Mouse (Mus musculus): ENCODE measurements at regions not wholly inside any gene's neighbourhood (a gene's known extent, or its start where the extent isn't known, plus 50 kb on each side); places are given as distances from the start of the nearest gene placed in this dataset.

DNA sequence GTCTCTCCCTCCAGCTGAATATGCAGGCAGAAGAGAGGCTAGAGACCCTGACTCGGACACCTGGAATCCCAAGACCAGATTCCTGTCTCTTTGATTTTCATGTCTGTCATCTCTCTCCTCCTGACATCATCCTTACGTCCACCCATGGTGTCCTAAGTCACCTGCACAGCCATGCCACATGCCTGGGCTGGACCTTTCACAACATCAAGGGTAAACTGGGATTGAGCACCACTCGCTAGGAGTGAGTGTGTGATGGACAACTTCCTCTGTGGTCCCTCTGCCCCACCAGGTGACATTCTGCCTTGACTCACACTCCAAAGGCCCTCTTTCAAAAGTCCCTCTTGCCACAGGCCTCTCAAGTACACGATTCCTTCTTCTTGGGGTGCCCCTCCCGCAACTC, 244.1 kb downstream of the Bcl11b start:
- DNase-seq (ENCODE audit: low spot score), result no peak

DNA sequence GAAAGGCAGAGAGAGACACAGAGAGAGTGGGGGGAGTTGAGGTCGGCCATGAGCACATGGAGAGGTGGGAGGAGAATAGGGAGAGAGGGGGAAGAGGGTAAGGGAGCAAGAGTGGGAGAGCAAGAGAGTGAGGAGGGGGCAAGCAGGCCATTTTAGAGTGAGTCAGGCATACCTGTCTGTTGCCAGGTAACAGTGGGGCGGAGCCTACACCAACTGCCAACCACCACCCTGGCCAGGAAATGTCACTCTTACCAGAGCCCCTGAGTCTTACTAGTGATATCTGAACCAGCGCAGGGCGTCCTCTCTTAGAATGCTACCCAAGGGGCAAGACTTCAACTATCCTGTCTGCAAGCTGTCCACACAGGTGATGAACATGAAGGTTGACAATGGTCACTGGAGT, 243.5 kb downstream of the Bcl11b start:
- DNase-seq (ENCODE audit: low spot score), result no peak

GRCm38 (mm10) chr12:107762140-107762539, 241.3 kb downstream of the Bcl11b start:
- DNase-seq (ENCODE audit: low spot score), result no peak

DNA sequence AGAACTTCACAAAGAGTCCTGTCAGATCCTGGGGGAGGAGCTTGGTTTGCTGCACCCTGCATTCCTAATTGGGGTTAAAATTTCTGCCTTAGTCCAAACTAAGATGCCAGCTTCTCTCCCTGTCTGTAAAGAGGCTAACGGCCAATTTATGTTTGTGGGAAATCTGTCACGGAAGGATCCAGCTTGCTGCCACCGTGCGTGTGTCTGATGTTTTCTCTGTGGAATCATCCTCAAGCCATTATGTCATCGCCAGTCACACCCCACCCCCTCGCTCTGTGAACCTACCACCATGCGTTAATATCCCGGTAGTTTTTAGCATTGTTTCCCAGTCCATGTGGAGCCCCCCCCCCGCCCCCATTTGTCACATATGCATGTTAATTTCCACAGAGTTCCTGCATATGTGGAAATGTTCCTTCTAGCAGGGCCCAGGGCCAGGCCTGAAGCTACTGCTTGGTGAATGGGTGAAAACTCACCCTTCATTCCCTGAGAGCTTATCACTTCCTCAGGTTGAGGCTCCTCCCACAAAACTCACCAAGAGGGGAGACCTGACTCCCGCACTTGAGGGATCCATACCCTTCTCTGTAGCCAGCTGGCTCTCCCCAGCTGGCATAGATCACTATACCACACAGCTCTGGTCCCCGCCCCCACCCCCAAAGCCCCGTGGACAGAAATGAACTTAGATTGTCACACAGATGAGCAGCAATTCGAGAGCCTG, 233.4 kb downstream of the Bcl11b start:
- no peak for DNase-seq (ENCODE audit: low spot score)

- DNase-seq (ENCODE audit: low spot score), result no peak
These were observed 232.9 kb downstream of the Bcl11b start for GRCm38 (mm10) chr12:107770516-107770836.

- DNase-seq (ENCODE audit: low spot score), result no peak
These were observed 232.1 kb downstream of the Bcl11b start for GRCm38 (mm10) chr12:107771325-107771724.

- DNase-seq (ENCODE audit: low spot score), result no peak
These were observed 231.6 kb downstream of the Bcl11b start for GRCm38 (mm10) chr12:107771809-107772208.

DNA sequence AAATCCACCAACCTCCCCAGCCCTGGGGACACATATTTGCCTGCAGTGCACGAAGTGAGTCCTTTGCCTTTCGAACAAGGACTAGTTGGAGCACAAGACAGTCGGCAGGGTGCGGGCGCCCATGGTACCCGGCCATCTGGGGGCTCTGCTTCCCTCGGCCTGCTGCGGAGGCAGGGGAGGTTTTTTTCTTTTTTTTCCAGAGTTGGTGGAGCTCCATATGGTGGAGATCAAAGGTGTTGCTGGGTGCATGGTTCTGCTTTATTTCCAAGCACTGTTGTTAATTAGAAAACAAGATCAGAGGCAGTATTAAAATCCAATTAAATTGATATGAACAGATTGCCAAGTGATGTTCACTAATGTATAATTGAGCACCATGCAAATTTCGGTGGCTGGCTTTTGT, 225.4 kb downstream of the Bcl11b start:
- DNase-seq (ENCODE audit: low spot score), result no peak

DNA sequence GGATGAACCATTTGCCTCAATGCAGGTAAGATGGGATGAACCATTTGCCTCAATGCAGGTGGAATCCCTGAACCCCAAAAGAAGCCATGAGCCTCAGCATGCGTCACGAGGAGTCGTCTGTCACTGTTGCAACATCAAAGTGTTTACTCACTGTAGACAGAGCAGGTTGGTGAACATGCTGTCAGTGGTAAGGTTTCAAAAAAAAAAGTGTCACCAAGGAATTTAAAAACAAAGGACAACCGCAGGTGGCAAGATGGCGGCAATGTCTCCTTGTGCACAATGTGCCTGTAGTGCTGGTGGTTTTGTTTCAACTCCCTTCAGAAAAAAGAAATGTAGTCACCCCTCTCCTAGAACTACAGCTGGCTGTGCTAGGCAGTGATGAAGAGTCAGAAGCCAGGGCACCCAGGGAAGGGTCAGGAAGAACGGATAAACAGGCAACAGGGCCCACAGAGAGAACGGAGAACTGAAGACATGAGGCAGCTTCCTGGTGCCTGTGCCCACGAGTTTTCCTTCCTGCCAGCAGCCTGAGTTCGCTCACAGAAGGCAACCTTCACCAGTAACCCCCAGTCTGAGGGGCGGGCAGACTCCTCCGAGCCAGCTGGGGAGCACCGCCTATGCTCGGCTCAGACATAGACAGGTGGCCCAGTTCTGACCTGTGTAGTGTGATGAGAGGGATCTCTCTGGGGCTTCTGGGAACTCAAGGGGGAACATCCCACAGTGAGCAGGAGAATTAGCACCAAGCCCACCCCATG, 223.9 kb downstream of the Bcl11b start:
- DNase-seq (ENCODE audit: low spot score), result no peak

DNA sequence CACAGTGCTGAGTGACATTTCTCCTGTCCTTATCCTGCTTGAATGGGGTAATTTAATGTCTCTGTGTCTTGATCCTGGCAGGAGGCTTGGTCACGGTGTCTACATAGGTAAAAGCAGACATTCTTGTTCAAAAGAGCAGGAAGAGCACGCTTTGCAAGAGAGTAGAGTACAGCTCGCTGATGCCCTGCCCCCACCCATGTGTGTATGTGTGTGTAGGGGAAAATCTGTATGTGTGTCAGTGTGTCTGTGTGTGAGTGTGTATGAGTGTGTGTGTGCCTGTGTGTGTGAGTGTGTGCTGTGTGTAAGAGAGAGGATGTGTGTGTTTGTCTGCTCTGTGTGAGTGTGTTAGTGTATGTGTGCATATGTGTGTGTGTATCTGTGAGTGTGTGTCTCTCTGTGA, 221.3 kb downstream of the Bcl11b start:
- DNase-seq (ENCODE audit: low spot score), result no peak

GRCm38 (mm10) chr12:107783831-107784230, 219.6 kb downstream of the Bcl11b start:
- no peak for DNase-seq (ENCODE audit: low spot score)

GRCm38 (mm10) chr12:107789818-107790217, 213.6 kb downstream of the Bcl11b start:
- no peak for DNase-seq (ENCODE audit: low spot score)

DNA sequence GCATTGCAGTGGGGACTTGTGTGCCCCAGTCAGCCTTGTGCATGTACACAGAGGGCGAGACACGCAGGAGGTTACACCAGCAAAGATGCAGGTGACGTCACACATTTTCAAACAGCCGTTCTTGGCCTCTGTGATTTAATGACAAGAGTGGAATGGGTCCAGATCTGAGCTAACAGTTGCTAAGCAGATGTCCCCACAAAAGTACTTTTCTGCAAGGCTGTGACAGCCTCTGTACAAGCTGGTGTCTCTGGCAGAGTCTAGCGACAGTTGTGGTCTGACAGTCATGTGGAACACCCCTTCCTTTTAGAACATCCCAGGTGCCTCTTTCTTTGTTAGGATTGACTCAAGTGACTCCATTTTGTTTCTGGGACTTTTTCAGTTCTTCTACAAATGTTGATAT, 203.1 kb downstream of the Bcl11b start:
- DNase-seq (ENCODE audit: low spot score), result no peak

DNA sequence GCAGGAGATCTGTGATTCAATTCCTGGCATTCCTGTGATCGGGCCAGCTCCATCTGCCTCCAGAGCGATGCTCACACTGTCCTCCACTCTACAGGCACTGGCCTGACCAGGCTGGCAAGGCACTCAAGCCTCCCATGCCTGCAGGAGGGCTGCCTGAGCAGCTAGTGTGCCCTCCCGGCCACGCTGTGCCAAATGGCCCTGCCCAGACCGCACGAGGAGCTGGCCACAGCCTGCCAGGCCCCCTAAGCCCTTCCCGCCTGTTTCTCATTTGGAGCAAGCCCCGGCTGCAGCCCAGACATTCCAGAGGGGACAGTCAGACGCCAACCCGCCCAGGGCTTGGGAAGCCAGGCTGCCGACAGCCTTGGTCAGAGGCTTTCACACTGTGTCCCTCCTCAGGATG, 195.8 kb downstream of the Bcl11b start:
- no peak for DNase-seq (ENCODE audit: low spot score)

- DNase-seq (ENCODE audit: low spot score), result no peak
These were observed 195.2 kb downstream of the Bcl11b start for GRCm38 (mm10) chr12:107808158-107808715.

DNA sequence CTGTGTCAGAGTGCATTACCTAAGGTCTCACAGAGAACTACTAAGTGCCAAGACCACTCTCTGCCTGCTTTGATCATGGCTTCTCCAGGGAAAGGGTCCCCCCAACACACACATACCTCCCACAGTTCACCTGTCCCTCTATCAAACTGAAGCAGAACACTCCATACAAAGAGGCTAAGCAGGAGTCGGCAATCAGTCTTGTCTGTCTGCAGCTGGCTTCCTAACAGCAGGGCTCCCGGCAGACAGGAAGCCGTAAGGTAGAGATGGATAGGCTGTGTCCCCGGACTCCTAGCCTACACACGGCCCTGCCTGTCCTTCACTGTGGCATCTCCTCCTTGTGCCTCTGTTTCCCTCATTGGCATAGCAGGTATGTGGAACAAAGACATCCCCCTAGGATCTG, 192.2 kb downstream of the Bcl11b start:
- no peak for DNase-seq (ENCODE audit: low spot score)

- no peak for DNase-seq (ENCODE audit: low spot score)
These were observed 190.7 kb downstream of the Bcl11b start for GRCm38 (mm10) chr12:107812549-107813335.

- no peak for DNase-seq (ENCODE audit: low spot score)
These were observed 188.5 kb downstream of the Bcl11b start for GRCm38 (mm10) chr12:107814926-107815325.

DNA sequence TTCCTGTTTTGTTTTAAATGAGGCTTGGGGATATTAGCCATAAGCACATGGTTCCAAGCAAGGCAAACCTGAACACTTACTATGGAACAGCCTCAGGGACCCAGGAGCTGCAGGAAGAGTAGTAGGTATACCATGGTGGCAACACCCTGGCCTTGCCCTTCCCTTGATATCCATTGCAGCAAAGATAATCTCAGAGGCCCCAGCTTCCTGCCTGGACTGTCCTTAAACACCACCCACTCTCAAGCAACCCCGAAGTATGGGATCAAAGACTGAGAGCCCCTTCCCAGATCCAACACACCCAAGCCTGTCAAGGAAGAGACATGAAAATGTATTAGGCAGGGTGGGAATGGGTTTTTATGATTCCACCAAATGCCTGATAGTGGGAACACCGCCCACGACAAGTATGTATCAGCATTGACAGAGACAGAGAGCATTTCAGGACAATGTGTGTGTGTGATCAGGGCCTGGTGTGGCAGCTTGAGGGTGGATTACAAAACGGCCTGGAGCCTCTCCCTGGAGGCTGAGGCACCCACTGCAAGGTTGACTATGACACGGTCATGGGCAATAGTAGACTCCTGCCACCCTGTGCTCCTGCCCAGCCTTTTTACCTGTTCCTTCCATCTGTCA, 179.5 kb downstream of the Bcl11b start:
- DNase-seq (ENCODE audit: low spot score), result no peak

- DNase-seq (ENCODE audit: low spot score), result no peak
These were observed 177.5 kb downstream of the Bcl11b start for GRCm38 (mm10) chr12:107825921-107826320.

GRCm38 (mm10) chr12:107831400-107832128, 171.8 kb downstream of the Bcl11b start:
- DNase-seq (ENCODE audit: low spot score), result no peak
